Mouse (Mus musculus): ENCODE data around the gene Nova2. TPM values are rescaled to one million over a fixed set of nuclear protein-coding genes. Genes with fewer than 3 reads are reported as not detected.

Nova2 gene
- polyA plus RNA-seq, 1 experiment, result 0.39 TPM

GRCm38 (mm10) chr7:18927759-18928158, 2.1 kb downstream of the Nova2 start:
- Histone ChIP-seq H3K36me3 (ENCODE audit: control insufficient read depth, insufficient read depth, low read length) (no peaks in the 10 kb centered on the region), H3K4me1 (replicated peaks; ENCODE audit: control insufficient read depth, insufficient read depth, low read length) (peaks cover 3% of the 10 kb centered on the region), H3K27ac (ENCODE audit: control insufficient read depth, insufficient read depth, low read length) (no peak overlapping the region), H3K27me3 (ENCODE audit: control insufficient read depth, insufficient read depth, low read length) (peaks cover 16% of the 10 kb centered on the region), H3K4me3 (ENCODE audit: control insufficient read depth, insufficient read depth, low read length) (no peak overlapping the region)
- TF ChIP-seq POLR2A (IDR thresholded peaks at IDR 0.05; ENCODE audit: control insufficient read depth, extremely low read depth, insufficient read depth, low read length, poor library complexity), result no peak
- no peak for TF ChIP-seq CTCF (IDR thresholded peaks at IDR 0.05; ENCODE audit: borderline replicate concordance, control insufficient read depth, extremely low read depth, insufficient read depth, low read length, poor library complexity)
- DNase-seq, result no peak
- WGBS, result 11% methylated on average over 3 of the region's 3 CpGs

DNA sequence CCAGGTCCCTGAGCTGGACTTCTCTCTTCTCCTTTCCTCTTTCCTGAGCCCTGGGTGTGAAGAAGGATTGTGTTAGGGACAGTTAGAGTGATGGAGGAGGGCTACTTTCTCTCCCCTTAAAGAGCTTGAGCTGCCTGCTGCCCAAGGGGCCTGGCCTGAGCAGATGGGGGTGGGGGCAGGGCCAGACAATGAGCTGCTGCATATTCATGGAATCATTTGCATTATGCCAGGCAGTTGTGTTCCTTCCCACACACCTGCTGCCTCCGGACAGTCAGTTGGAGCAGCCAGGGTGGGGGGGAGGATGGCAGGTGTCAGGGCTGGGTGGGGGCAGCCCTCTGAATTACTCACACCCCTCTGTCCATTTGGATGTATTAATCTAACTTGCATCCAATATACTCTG, 16.7 kb downstream of the Nova2 start:
- TF ChIP-seq POLR2A (IDR thresholded peaks at IDR 0.05; ENCODE audit: control insufficient read depth, extremely low read depth, insufficient read depth, low read length, poor library complexity), result no peak
- no peak for TF ChIP-seq CTCF (IDR thresholded peaks at IDR 0.05; ENCODE audit: borderline replicate concordance, control insufficient read depth, extremely low read depth, insufficient read depth, low read length, poor library complexity)
- whole genome bisulfite sequencing, result 84% methylated on average over 1 of the region's 1 CpGs

DNA sequence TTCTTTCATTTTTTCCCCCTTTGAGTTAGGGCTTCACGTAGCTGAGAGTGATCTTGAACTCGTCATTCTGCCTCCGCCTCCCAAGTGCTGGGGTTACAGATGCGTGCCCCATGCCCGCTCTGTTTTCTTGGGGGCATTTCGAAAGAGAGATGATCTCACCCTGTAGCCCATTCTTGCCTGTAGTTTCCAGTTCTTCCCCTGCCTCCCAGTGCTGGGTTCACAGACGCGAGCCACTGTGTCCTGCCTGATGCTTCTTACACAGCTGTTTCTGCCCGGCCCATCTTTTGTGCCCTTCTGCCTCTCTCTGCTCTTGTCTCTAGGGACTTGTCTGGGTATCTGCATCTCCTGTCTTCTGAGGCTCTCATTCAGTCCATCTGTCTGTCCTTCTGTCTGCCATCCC, 17.1 kb downstream of the Nova2 start:
- TF ChIP-seq POLR2A (IDR thresholded peaks at IDR 0.05; ENCODE audit: control insufficient read depth, extremely low read depth, insufficient read depth, low read length, poor library complexity) (no peak), CTCF (IDR thresholded peaks at IDR 0.05; ENCODE audit: borderline replicate concordance, control insufficient read depth, extremely low read depth, insufficient read depth, low read length, poor library complexity) (no peak)
- WGBS, result 86% methylated on average over 9 of the region's 9 CpGs
- Histone ChIP-seq H3K27me3 (ENCODE audit: control insufficient read depth, insufficient read depth, low read length) (no peaks in the 10 kb centered on the region), H3K4me3 (ENCODE audit: control insufficient read depth, insufficient read depth, low read length) (no peak overlapping the region), H3K36me3 (ENCODE audit: control insufficient read depth, insufficient read depth, low read length) (no peaks in the 10 kb centered on the region), H3K4me1 (replicated peaks; ENCODE audit: control insufficient read depth, insufficient read depth, low read length) (no peaks in the 10 kb centered on the region), H3K27ac (ENCODE audit: control insufficient read depth, insufficient read depth, low read length) (no peak overlapping the region)
- DNase-seq, result no peak

More for the DNA sequence above, 16.7 kb downstream of the Nova2 start:
- no peak overlapping the region for H3K4me3 ChIP-seq (ENCODE audit: control insufficient read depth, insufficient read depth, low read length)
- H3K36me3 ChIP-seq (ENCODE audit: control insufficient read depth, insufficient read depth, low read length), result no peaks in the 10 kb centered on the region
- no peak overlapping the region for H3K27ac ChIP-seq (ENCODE audit: control insufficient read depth, insufficient read depth, low read length)
- H3K4me1 ChIP-seq (replicated peaks; ENCODE audit: control insufficient read depth, insufficient read depth, low read length), result no peaks in the 10 kb centered on the region
- DNase-seq, result no peak
- no peaks in the 10 kb centered on the region for H3K27me3 ChIP-seq (ENCODE audit: control insufficient read depth, insufficient read depth, low read length)

DNA sequence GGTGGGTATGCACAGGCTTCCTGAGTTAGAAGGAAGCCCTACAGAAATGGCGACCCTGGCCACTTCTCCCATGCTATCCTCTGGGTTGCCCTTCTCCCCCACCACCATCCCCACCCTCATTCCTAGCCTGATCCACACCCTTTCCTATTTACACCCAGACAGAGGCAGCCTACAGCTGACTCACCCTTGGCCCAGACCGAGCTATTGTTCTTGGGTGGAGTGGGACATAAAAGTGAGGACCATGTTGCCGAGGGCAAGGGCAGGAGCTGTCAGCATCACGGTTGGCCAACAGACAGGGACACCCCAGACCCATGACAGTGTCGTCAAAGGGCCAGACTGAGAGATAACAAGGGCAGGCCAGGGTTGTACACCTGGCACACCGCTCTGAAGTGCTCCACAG, 22.5 kb downstream of the Nova2 start:
- Histone ChIP-seq H3K36me3 (ENCODE audit: control insufficient read depth, insufficient read depth, low read length) (no peaks in the 10 kb centered on the region), H3K27me3 (ENCODE audit: control insufficient read depth, insufficient read depth, low read length) (no peaks in the 10 kb centered on the region), H3K4me3 (ENCODE audit: control insufficient read depth, insufficient read depth, low read length) (no peak overlapping the region), H3K4me1 (replicated peaks; ENCODE audit: control insufficient read depth, insufficient read depth, low read length) (peaks cover 2% of the 10 kb centered on the region), H3K27ac (ENCODE audit: control insufficient read depth, insufficient read depth, low read length) (no peak overlapping the region)
- 73% methylated on average over 6 of the region's 6 CpGs for WGBS
- TF ChIP-seq POLR2A (IDR thresholded peaks at IDR 0.05; ENCODE audit: control insufficient read depth, extremely low read depth, insufficient read depth, low read length, poor library complexity) (no peak), CTCF (IDR thresholded peaks at IDR 0.05; ENCODE audit: borderline replicate concordance, control insufficient read depth, extremely low read depth, insufficient read depth, low read length, poor library complexity) (no peak)
- DNase-seq, result no peak

GRCm38 (mm10) chr7:18949781-18950522, 24.3 kb downstream of the Nova2 start:
- no peaks in the 10 kb centered on the region for H3K27me3 ChIP-seq (ENCODE audit: control insufficient read depth, insufficient read depth, low read length)
- no peaks in the 10 kb centered on the region for H3K36me3 ChIP-seq (ENCODE audit: control insufficient read depth, insufficient read depth, low read length)
- no peak overlapping the region for H3K4me3 ChIP-seq (ENCODE audit: control insufficient read depth, insufficient read depth, low read length)
- 48% methylated on average over 12 of the region's 12 CpGs for WGBS
- H3K27ac ChIP-seq (ENCODE audit: control insufficient read depth, insufficient read depth, low read length), result no peak overlapping the region
- no peak for DNase-seq
- H3K4me1 ChIP-seq (replicated peaks; ENCODE audit: control insufficient read depth, insufficient read depth, low read length), result peaks cover 2% of the 10 kb centered on the region
- TF ChIP-seq CTCF (IDR thresholded peaks at IDR 0.05; ENCODE audit: borderline replicate concordance, control insufficient read depth, extremely low read depth, insufficient read depth, low read length, poor library complexity), result no peak
- no peak for TF ChIP-seq POLR2A (IDR thresholded peaks at IDR 0.05; ENCODE audit: control insufficient read depth, extremely low read depth, insufficient read depth, low read length, poor library complexity)

GRCm38 (mm10) chr7:18950523-18951315, 25.0 kb downstream of the Nova2 start:
- Histone ChIP-seq H3K27ac (ENCODE audit: control insufficient read depth, insufficient read depth, low read length) (no peak overlapping the region), H3K4me3 (ENCODE audit: control insufficient read depth, insufficient read depth, low read length) (no peak overlapping the region), H3K27me3 (ENCODE audit: control insufficient read depth, insufficient read depth, low read length) (no peaks in the 10 kb centered on the region; the same call in 1 of the 2 replicates), H3K4me1 (replicated peaks; ENCODE audit: control insufficient read depth, insufficient read depth, low read length) (peaks cover 2% of the 10 kb centered on the region), H3K36me3 (ENCODE audit: control insufficient read depth, insufficient read depth, low read length) (no peaks in the 10 kb centered on the region)
- WGBS, result 15% methylated on average over 18 of the region's 18 CpGs
- TF ChIP-seq POLR2A (IDR thresholded peaks at IDR 0.05; ENCODE audit: control insufficient read depth, extremely low read depth, insufficient read depth, low read length, poor library complexity) (no peak), CTCF (IDR thresholded peaks at IDR 0.05; ENCODE audit: borderline replicate concordance, control insufficient read depth, extremely low read depth, insufficient read depth, low read length, poor library complexity) (no peak)
- no peak for DNase-seq
